Mouse (Mus musculus): Measurements from ENCODE around the gene Cdiptos. TPM values are rescaled to one million over a fixed set of nuclear protein-coding genes. Genes with fewer than 3 reads are reported as not detected.

The Cdiptos gene
- total RNA-seq, 2 experiments from 2014 or later = 0.24 to 0.29 TPM

- peak; percentile 19 for DNase-seq
Measured at GRCm38 (mm10) chr7:126975493-126975892, 405 bp downstream of the Cdiptos start.

- DNase-seq = no peak
Measured at GRCm38 (mm10) chr7:126967361-126967760, 8.5 kb downstream of the Cdiptos start.

- DNase-seq = no peak
Measured at GRCm38 (mm10) chr7:126965568-126965967, 10.3 kb downstream of the Cdiptos start.

- DNase-seq = peak; percentile 52
Measured at GRCm38 (mm10) chr7:126963548-126964286, 12.2 kb downstream of the Cdiptos start.

- DNase-seq = no peak
Measured at GRCm38 (mm10) chr7:126961965-126962364, 13.9 kb downstream of the Cdiptos start.

- DNase-seq = no peak
Measured at GRCm38 (mm10) chr7:126961095-126961494, 14.8 kb downstream of the Cdiptos start.

GRCm38 (mm10) chr7:126959780-126960179 is 16.1 kb downstream of the Cdiptos start:
- DNase-seq = no peak

- no peak for DNase-seq
Measured at GRCm38 (mm10) chr7:126955125-126955524, 20.8 kb downstream of the Cdiptos start.

- no peak for DNase-seq
Measured at GRCm38 (mm10) chr7:126952646-126953045, 23.3 kb downstream of the Cdiptos start.

GRCm38 (mm10) chr7:126951741-126952140 is 24.2 kb downstream of the Cdiptos start:
- no peak for DNase-seq

GRCm38 (mm10) chr7:126950647-126951615 is 25.0 kb downstream of the Cdiptos start:
- no peak for DNase-seq

- DNase-seq = peak; percentile 96
Measured at GRCm38 (mm10) chr7:126949793-126950646, 25.9 kb downstream of the Cdiptos start, which contains the start of gene Sez6l2. Sez6l2 (plus strand) TSS chr7:126950563.

- DNase-seq = no peak
Measured at GRCm38 (mm10) chr7:126949403-126949792, 26.5 kb downstream of the Cdiptos start, which contains the start of gene Asphd1. Asphd1 (minus strand) TSS chr7:126949582.

GRCm38 (mm10) chr7:126948626-126949025 is 27.3 kb downstream of the Cdiptos start:
- no peak for DNase-seq

GRCm38 (mm10) chr7:126946530-126946929 is 29.4 kb downstream of the Cdiptos start:
- peak; percentile 64 for DNase-seq

GRCm38 (mm10) chr7:126941801-126942200 is 34.1 kb downstream of the Cdiptos start:
- DNase-seq = no peak

GRCm38 (mm10) chr7:126941171-126941570 is 34.7 kb downstream of the Cdiptos start:
- no peak for DNase-seq

GRCm38 (mm10) chr7:126932652-126933051 is 43.2 kb downstream of the Cdiptos start:
- DNase-seq = no peak

- no peak for DNase-seq
Measured at GRCm38 (mm10) chr7:126929046-126929445, 46.9 kb downstream of the Cdiptos start.

GRCm38 (mm10) chr7:126928384-126929037 is 47.4 kb downstream of the Cdiptos start, which contains the start of gene Kctd13:
Kctd13 (plus strand) TSS chr7:126928879.
- DNase-seq = peak; percentile 96

- no peak for DNase-seq
Measured at GRCm38 (mm10) chr7:126926299-126926698, 49.6 kb downstream of the Cdiptos start.

All from heart, postnatal 4 days (tissue).